Mouse (Mus musculus) erythroblast, embryonic 14.5 days (primary cell): ENCODE measurements at regions not wholly inside any gene's neighbourhood (a gene's known extent, or its start where the extent isn't known, plus 50 kb on each side); places are given as distances from the start of the nearest gene placed in this dataset.

Experiments
- GATA1 ChIP-seq: IDR thresholded peaks from 2 replicates; pipeline ENCODE4 v1.6.1; 2012; ENCODE audit warnings: low read length, inconsistent platforms, mixed read lengths
- TAL1 ChIP-seq: IDR thresholded peaks from 3 replicates; pipeline ENCODE4 v1.6.1; 2012; ENCODE audit warnings: low read length, inconsistent platforms, mixed read lengths

GRCm38 (mm10) chr10:9243281-9243618 lies 357.4 kb upstream of the Sash1 start:
- TF ChIP-seq GATA1 (no peak), TAL1 (no peak)
